ENCODE assay signal across 8 mouse cellular contexts in the genomic region with DNA sequence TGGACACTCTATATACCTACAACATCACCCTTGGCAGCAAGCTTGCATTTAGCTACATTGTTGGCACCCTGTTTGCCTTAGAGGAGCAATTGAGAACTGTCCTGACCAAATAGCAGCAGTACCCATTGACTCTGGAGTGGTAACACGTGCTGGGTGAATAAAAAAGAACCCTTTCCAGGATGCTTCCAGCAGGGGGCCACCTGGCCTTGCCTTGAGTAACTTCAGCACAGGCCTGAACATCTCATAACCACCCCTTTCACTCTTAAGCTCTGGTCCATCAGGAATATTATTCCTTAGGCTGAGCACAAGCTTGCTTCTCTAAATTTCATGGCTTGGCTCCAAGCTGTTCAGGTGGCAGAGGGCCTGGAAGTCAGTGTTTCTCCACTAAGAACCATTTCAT. TPM values are rescaled to one million over a fixed set of nuclear protein-coding genes. Genes with fewer than 3 reads are reported as not detected.
DNase-seq lines count a peak whose midpoint lies in the region; ATAC-seq and TF ChIP-seq lines count a peak whose summit lies in the region.

No protein-coding gene starts in this region.

- no peak overlapping the region for H3K9ac ChIP-seq in forebrain, postnatal 0 days
- H3K9ac ChIP-seq in intestine, embryonic 15.5 days, result no peak overlapping the region
- H3K9ac ChIP-seq in midbrain, embryonic 12.5 days (replicated peaks), result no peak overlapping the region

- no peaks in the 10 kb centered on the region for H3K27me3 ChIP-seq in forebrain, postnatal 0 days (ENCODE audit: insufficient read depth, low read length)
- no peaks in the 10 kb centered on the region for H3K27me3 ChIP-seq in intestine, embryonic 15.5 days (replicated peaks)
- no peaks in the 10 kb centered on the region for H3K27me3 ChIP-seq in midbrain, embryonic 12.5 days
- H3K27me3 ChIP-seq in splenic B cell, adult 2 months (ENCODE audit: control insufficient read depth, insufficient read depth, low read length, poor library complexity, severe bottlenecking), result no peaks in the 10 kb centered on the region

- H3K27ac ChIP-seq in forebrain, postnatal 0 days (ENCODE audit: low read depth, low read length), result no peak overlapping the region
- no peak overlapping the region for H3K27ac ChIP-seq in intestine, embryonic 15.5 days
- no peak overlapping the region for H3K27ac ChIP-seq in midbrain, embryonic 12.5 days (replicated peaks)

- peak; percentile 71 for TF ChIP-seq CTCF in forebrain, postnatal 0 days (IDR thresholded peaks at IDR 0.05; ENCODE audit: low read depth)

- WGBS in forebrain, postnatal 0 days, result 12% methylated on average over 1 of the region's 1 CpGs
- WGBS in intestine, embryonic 15.5 days, result 33% methylated on average over 1 of the region's 1 CpGs
- 20% methylated on average over 1 of the region's 1 CpGs for WGBS in midbrain, embryonic 12.5 days

- H3K4me1 ChIP-seq in forebrain, postnatal 0 days (ENCODE audit: insufficient read depth), result 0 out of 2 replicates have a peak, but pooled peaks cover 2% of the 10 kb centered on the region
- H3K4me1 ChIP-seq in intestine, embryonic 15.5 days (replicated peaks), result no peaks in the 10 kb centered on the region
- H3K4me1 ChIP-seq in midbrain, embryonic 12.5 days, result no peaks in the 10 kb centered on the region

- H3K9me3 ChIP-seq in forebrain, postnatal 0 days (ENCODE audit: low read length), result no peaks in the 10 kb centered on the region
- no peaks in the 10 kb centered on the region for H3K9me3 ChIP-seq in intestine, embryonic 15.5 days
- H3K9me3 ChIP-seq in midbrain, embryonic 12.5 days, result no peaks in the 10 kb centered on the region

- ATAC-seq in forebrain, postnatal 0 days, result peak; percentile 42; the same call in 1 of the 2 replicates
- peak; percentile 70 for ATAC-seq in intestine, embryonic 15.5 days
- peak; percentile 60; the same call in 1 of the 2 replicates for ATAC-seq in midbrain, embryonic 12.5 days (ENCODE audit: low FRiP score, low read depth)

- no peak overlapping the region for H3K4me3 ChIP-seq in forebrain, postnatal 0 days (ENCODE audit: low read depth, low read length)
- no peak overlapping the region for H3K4me3 ChIP-seq in intestine, embryonic 15.5 days (replicated peaks)
- no peak overlapping the region for H3K4me3 ChIP-seq in midbrain, embryonic 12.5 days

- H3K4me2 ChIP-seq in forebrain, postnatal 0 days (ENCODE audit: low read depth), result no peak overlapping the region
- H3K4me2 ChIP-seq in intestine, embryonic 15.5 days (replicated peaks), result no peak overlapping the region
- no peak overlapping the region for H3K4me2 ChIP-seq in midbrain, embryonic 12.5 days (replicated peaks)

- intact Hi-C loops in left cerebral cortex, postnatal 14 days (cut with DNase I), result loop anchor here (2.0 kb wide), 1 partner anchor 287 kb away; no protein-coding TSS in a partner anchor

- DNase-seq in gastrocnemius, adult 18-20 months (ENCODE audit: low spot score), result peak; percentile 9
- DNase-seq in gastrocnemius, postnatal 25 days, result no peak
- DNase-seq in c-Kit-positive CD71-positive TER-119-positive erythroid progenitor cells, embryonic 14.5 days (ENCODE audit: low spot score), result peak; percentile 5
- peak; percentile 64 for DNase-seq in forebrain, postnatal 0 days
- DNase-seq in left cerebral cortex, postnatal 14 days (ENCODE audit: low spot score in 2 of 2), result peak; percentile 72 to 73
- peak; percentile 54 for DNase-seq in splenic B cell, adult 2 months (ENCODE audit: low read depth, low spot score)

- H3K36me3 ChIP-seq in forebrain, postnatal 0 days (ENCODE audit: insufficient read depth), result peaks cover 5% of the 10 kb centered on the region
- H3K36me3 ChIP-seq in intestine, embryonic 15.5 days, result no peaks in the 10 kb centered on the region; the same call in 1 of the 2 replicates
- H3K36me3 ChIP-seq in midbrain, embryonic 12.5 days, result peaks cover 13% of the 10 kb centered on the region; the same call in 1 of the 2 replicates
- H3K36me3 ChIP-seq in splenic B cell, adult 2 months (ENCODE audit: control insufficient read depth, insufficient read depth, low read length, poor library complexity, severe bottlenecking), result no peaks in the 10 kb centered on the region

RNA-seq across cellular contexts. Expression of a gene that starts 30.5 kb away (rescaled TPM):
- total RNA-seq in gastrocnemius, adult 18-20 months (2021), result 1 to 10 TPM; 2.3 to 3.3 TPM
- 1 to 10 TPM; 2.8 to 3.2 TPM for total RNA-seq in gastrocnemius, postnatal 25 days (2021)
- 48.5 and 51.8 TPM in 2 replicates for total RNA-seq in forebrain, postnatal 0 days (2014; rRNA removed)
- polyA plus RNA-seq in forebrain, postnatal 0 days (2015; fragmentation: Nextera tagmentation; extraction: Ambion mirVana), result 27.7 and 30.1 TPM in 2 replicates
- polyA plus RNA-seq in intestine, embryonic 15.5 days (2015; fragmentation: Nextera tagmentation; extraction: Ambion mirVana), result 20.9 and 23.6 TPM in 2 replicates
- 10 to 100 TPM; 29.4 to 32.5 TPM for total RNA-seq in left cerebral cortex, postnatal 14 days (2021)
- 43.8 and 45.8 TPM in 2 replicates for polyA plus RNA-seq in midbrain, embryonic 12.5 days (2016; fragmentation: Nextera tagmentation; extraction: Ambion mirVana)

RNA-seq across cellular contexts. Expression of a gene that starts 39.8 kb away (rescaled TPM):
- total RNA-seq in gastrocnemius, adult 18-20 months (2021), result 10 to 100 TPM; 16.1 to 18.6 TPM
- total RNA-seq in gastrocnemius, postnatal 25 days (2021), result 10 to 100 TPM; 11.3 to 13.1 TPM
- 16.4 and 18.8 TPM in 2 replicates for total RNA-seq in forebrain, postnatal 0 days (2014; rRNA removed)
- polyA plus RNA-seq in forebrain, postnatal 0 days (2015; fragmentation: Nextera tagmentation; extraction: Ambion mirVana), result 16.1 and 19.2 TPM in 2 replicates
- polyA plus RNA-seq in intestine, embryonic 15.5 days (2015; fragmentation: Nextera tagmentation; extraction: Ambion mirVana), result 45.1 and 50.3 TPM in 2 replicates
- total RNA-seq in left cerebral cortex, postnatal 14 days (2021), result 10 to 100 TPM; 21.8 to 22.2 TPM
- polyA plus RNA-seq in midbrain, embryonic 12.5 days (2016; fragmentation: Nextera tagmentation; extraction: Ambion mirVana), result 5.1 and 8.4 TPM in 2 replicates

Comparison
In these comparisons a context has a peak if more than half of its experiments do, and no peak if none do; other contexts are left out.
1. RNA of a gene that starts 30.5 kb away (total RNA-seq): 48.5 to 51.8 TPM in forebrain, postnatal 0 days and 29.4 to 32.5 TPM in left cerebral cortex, postnatal 14 days; 2.3 to 3.3 TPM in gastrocnemius, adult 18-20 months and 2.8 to 3.2 TPM in gastrocnemius, postnatal 25 days; every median in the first group is over 4 times any median in the second.
2. Peak in every context shown above with its lines, with median percentiles within 50 percentile points of each other: ATAC-seq.